Mouse (Mus musculus): ENCODE measurements around the gene Obp2a.
"Not testable (repeated sequence)": the region's sequence is repeated elsewhere in the genome, so short reads cannot be mapped to it uniquely, and the experiment has no call there.

Obp2a gene
- long read RNA-seq, experiment 1, transcript Obp2a-201 (7 exons, 744 nt) = major isoform, 12 of 13 reads
- long read RNA-seq, experiment 1, partial matches to known transcripts = 0 of 13 reads
- long read RNA-seq, experiment 1, other reads (novel, unspliced or antisense) = 1 of 13 reads
- long read RNA-seq, experiment 2 = 0 reads

DNA sequence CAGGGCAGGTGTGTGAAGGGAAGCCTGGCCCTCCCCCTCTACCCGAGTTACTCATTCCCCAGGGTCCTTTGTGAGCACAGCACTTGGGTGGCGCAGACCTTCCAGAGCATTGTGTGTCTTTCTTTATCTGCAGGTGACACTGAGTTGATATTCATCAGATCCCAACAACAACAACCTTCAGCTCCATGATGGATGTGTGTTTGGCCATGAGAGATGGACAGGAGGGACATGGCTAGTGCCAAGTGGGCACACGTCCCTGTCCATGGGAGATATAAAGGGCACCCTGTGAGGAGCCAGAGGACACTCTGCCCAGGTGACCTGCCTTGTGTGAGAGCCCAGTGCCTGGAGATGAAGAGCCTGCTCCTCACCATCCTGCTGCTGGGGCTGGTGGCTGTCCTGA is at the start of gene Obp2a:
Gene Obp2a, plus strand, starts transcription at position 301 of the 400 bp plus-strand sequence.
- intact Hi-C loops (cut with DNase I) = not testable (repeated sequence)

GRCm38 (mm10) chr2:25652902-25653301 is 46.9 kb upstream of the Obp2a start, which contains the start of gene Lcn8:
Lcn8 (plus strand) TSS chr2:25653120.
- intact Hi-C loops (cut with DNase I) = no loop called here

GRCm38 (mm10) chr2:25654502-25654901 is 45.3 kb upstream of the Obp2a start:
- intact Hi-C loops (cut with DNase I) = no loop called here

- intact Hi-C loops (cut with DNase I) = no loop called here
Observed at GRCm38 (mm10) chr2:25656691-25657090, 43.2 kb upstream of the Obp2a start.

DNA sequence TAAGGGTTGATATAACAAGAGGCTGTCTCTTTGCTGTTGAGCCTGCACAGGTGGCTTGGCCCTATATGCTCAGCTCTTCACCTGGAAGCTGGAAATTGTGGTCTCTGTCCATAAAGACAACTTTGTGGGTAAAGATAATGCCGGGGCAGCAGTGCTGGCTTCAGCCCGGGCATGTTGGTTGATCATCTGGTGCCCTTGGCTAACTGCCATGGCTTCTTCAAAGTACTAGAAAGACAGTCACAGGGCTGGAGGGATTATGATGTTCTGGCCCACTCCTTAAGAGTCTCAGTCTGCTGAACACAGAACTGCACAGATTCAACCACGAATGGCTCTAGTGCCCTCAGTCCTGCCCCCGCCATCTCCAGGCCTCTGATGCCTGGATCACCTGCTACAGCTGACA is 42.6 kb upstream of the Obp2a start:
- intact Hi-C loops (cut with DNase I) = no loop called here

GRCm38 (mm10) chr2:25657652-25658051 is 42.2 kb upstream of the Obp2a start, which contains the start of gene Lcn5:
Lcn5 (plus strand) TSS chr2:25657952.
- intact Hi-C loops (cut with DNase I) = no loop called here

GRCm38 (mm10) chr2:25660279-25660678 is 39.6 kb upstream of the Obp2a start:
- intact Hi-C loops (cut with DNase I) = no loop called here

DNA sequence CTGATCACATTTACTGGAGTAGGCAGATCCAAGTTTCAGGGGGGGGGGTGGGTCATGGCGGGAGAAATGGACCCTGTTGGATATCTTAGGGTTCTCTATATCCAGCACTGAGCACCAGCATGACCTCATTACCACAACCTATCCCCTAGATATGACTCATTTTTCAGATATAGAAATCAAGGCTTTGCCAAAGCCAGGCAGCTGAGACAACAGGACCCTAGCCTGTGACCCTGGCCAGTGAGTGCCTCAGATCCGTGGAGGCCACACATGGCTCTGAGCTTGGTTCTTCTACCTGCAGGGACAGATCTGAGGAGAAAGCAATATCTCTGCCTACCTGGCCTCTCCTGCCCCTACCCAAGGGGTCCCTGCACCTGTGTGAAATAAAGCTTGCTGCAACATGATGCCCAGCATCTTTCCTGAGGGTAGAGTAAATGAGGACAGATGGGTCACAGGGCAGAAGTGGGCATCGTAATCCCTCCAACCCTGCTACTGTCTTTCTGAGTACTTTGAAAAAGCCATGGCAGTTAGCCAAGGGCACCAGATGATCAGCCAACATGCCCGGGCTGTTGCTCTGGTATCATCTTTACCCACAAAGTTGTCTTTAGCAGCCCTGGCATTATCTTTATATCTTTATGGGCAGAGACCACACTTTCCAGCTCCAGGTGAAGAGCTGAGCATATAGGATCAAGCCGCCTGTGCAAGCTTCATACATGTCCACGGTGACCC is 38.4 kb upstream of the Obp2a start:
- intact Hi-C loops (cut with DNase I) = no loop called here

GRCm38 (mm10) chr2:25663511-25663910 is 36.3 kb upstream of the Obp2a start:
- intact Hi-C loops (cut with DNase I) = no loop called here

- intact Hi-C loops (cut with DNase I) = no loop called here
Observed at GRCm38 (mm10) chr2:25664125-25664524, 35.7 kb upstream of the Obp2a start.

- intact Hi-C loops (cut with DNase I) = no loop called here
Observed at GRCm38 (mm10) chr2:25666516-25666915, 33.3 kb upstream of the Obp2a start.

- intact Hi-C loops (cut with DNase I) = no loop called here
Observed at GRCm38 (mm10) chr2:25676486-25676885, 23.4 kb upstream of the Obp2a start, which contains the start of gene Lcn6. Lcn6 (plus strand) TSS chr2:25676786.

GRCm38 (mm10) chr2:25679559-25679958 is 20.3 kb upstream of the Obp2a start:
- intact Hi-C loops (cut with DNase I) = no loop called here

DNA sequence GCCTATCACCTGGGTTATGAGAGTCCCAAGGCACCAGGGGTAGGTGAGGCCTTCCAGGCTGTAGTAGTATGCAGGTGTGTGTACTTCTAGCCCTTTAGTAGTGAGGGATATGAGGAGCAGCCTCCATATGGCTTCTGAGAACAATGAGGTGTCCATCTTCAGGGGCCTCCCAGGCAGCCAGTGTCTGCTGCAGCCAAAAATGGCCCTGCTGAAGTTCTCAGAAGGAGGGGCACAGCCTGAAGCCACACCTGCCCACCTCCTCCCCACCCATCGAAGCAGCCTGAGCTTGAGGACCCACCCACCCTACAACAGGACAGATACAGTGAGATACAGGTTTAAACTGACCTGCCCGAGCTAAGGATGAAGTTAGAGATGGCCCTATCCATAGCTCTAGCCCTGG is 17.4 kb upstream of the Obp2a start, which contains the start of gene Lcn10:
Gene Lcn10, plus strand, starts transcription at position 301 of the 400 bp plus-strand sequence.
- intact Hi-C loops (cut with DNase I) = no loop called here

DNA sequence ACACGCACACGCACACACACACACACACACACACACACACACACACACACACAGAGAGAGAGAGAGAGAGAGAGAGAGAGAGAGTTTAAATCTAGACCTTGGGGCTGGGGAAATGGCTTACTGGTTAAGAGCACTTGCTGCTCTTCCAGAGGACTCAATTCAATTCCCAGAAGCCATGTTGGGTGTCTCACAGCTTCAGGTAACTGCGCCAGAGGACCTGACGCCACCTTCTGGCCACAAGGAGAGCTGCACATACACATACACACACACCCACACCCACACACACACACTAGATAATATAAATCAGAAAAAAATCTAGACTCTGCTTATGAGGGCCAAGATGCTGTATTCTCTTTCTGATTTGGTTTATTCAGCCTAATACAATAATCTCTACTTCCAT is 12.9 kb upstream of the Obp2a start:
- intact Hi-C loops (cut with DNase I) = no loop called here

DNA sequence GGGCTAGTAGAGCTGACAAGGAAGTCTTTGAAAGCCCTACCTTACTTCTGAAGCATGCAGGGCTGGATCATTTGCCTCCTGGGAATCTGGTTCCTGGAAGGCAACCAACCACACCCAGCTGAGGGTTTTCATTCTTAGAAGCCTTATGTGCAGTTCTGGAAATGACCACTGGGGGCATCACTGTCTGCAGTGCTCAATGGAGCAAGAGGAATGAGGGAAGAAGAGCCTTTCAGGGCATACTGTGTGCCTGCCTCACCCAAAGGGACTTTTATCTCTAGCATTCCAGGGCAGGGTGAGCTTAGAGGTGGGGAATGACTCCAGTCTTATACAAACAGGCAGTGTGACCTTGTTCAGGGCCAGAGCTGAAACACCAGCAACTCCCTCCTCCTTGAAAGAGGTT is 5.2 kb upstream of the Obp2a start:
- intact Hi-C loops (cut with DNase I) = no loop called here

- intact Hi-C loops (cut with DNase I) = no loop called here
Observed at GRCm38 (mm10) chr2:25696951-25697350, 2.9 kb upstream of the Obp2a start.

DNA sequence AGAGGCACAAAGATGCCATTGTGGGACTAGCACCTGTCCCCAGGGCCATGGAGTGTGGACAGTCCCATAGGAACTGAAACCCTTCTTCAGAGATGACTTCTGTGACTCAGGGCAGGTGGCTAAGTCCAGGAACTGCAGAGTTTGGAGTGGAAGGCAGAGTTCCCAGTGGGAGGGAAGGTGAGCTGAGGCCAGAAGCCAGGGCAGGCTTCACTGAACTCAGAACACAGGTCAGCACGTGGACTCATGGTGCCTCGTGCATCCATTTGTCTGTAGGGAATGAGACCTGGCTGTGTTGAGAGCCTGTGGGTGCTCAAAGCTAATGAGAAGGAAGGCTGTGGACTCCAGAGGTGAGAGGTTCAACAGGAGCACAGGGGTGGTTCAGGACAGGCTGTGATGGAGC is 1.1 kb upstream of the Obp2a start:
- intact Hi-C loops (cut with DNase I) = no loop called here

DNA sequence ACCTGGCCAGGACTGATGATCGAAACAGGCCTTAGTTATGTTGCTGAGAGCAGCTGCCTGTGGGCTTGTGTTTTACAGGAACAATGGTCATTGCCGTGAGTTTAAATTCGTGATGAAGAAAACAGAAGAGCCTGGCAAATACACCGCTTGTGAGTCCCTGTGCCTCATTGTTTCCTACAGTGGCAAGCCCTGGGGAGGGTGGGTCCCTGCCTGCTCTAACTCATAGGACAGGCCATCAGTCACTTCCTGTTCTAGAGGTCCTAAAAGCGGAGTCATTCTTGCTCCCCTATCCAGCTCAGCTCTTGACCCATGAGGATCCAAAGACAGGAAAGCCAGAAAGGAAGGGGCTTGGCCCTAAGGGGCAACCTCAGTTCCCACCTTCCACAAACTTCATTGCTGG is 1.2 kb downstream of the Obp2a start:
- intact Hi-C loops (cut with DNase I) = no loop called here

- intact Hi-C loops (cut with DNase I) = no loop called here
Observed at GRCm38 (mm10) chr2:25703706-25704105, 3.9 kb downstream of the Obp2a start.

DNA sequence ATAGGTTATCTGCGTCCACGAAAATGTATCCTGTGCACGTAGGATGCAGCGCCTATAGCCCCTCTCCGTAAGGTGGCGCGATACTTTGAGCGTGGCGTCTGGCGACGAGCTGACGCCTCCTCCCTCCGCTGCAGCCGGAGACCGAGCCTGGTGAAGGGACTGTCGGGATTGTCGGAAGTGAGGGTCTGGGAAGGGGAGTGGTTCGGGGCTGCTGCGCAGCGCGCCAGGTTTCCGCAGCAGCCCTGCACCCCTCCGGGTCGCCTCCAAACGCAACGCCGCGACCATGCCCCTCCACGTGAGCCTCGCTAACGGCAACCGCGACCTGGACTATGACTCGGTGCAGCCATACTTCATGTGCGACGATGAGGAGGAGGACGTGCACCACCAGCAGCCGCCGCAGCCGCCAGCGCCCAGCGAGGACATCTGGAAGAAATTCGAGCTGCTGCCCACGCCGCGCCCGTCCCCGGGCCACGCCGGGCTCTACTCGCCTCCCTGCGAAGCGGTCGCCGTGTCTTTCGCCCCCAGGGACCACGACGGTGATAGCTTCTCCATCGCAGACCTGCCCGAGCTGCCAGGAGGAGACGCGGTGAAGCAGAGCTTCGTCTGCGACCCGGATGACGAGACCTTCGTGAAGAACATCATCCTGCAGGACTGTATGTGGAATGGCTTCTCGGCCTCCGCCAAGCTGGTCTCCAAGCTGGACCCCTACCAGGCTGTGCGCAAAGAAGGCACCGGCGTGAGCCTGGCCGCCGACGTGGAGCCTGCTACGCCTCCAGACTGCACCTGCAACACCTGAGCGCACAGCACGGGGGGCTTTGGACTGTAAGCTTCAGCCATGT is 7.0 kb downstream of the Obp2a start, which contains the start of gene Bmyc:
Gene Bmyc, plus strand, starts transcription at position 97 of the 839 bp plus-strand sequence.
- intact Hi-C loops (cut with DNase I) = no loop called here

DNA sequence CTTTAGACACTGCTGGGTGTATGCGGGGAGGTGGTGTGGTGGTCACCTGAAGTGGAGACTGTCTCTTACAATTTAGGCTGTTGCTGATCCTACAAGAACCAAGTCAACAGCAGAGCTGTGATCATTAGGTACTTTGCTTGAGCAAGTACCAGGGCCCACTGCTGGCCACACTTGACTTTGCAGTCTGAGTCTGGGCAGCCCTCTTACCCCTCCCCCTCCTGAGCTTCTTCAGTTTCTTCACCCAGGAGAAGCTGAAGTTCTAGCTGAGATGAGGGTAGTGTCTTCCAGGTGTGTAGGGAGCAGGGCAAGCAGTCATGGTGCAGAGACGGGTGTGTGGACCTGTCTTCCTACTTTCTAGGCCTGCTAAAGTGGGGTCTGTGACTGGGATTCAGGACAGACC is 8.3 kb downstream of the Obp2a start:
- intact Hi-C loops (cut with DNase I) = no loop called here

Data from adrenal gland (tissue).